In the genomic region with DNA sequence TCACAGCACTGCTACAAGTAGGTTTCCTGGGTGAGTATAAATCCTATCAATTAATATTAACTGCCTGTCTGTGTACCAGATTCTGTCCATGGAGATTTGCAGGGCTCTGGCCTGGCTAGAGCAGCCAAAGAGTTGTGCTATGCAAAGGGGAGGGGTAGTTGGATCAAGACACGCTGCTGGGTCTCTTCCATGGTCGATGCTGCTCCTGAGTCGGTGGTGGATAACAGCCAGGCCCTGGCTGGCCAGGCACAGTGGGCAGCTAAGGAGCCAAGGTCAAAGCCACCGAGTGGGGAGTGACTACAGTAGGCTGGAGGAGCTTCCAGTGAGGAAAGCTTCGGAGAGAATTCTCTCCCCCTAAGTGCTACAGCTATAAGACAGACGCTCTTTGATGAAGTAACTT, we compare ENCODE assay signal across 29 mouse cellular contexts. TPM values are rescaled to one million over a fixed set of nuclear protein-coding genes. Genes with fewer than 3 reads are reported as not detected.
DNase-seq lines count a peak whose midpoint lies in the region; ATAC-seq and TF ChIP-seq lines count a peak whose summit lies in the region.
"Had no signal": no experiment of that assay in that cellular context is flagged by ENCODE, and none has a peak within 500 bp of the region (broad histone marks: within the 10 kb centered on the region; RNA-seq: fewer than 3 reads in every experiment).

No protein-coding gene starts in this region.

- H3K4me2 ChIP-seq in intestine, postnatal 0 days (replicated peaks; ENCODE audit: low read depth) = no peak overlapping the region
- H3K4me2 ChIP-seq: forebrain, embryonic 12.5 days; hindbrain, embryonic 13.5 days; midbrain, embryonic 12.5 days; neural tube, embryonic 13.5 days had no signal

- no peak for TF ChIP-seq POLR2A in liver, adult 2 months (IDR thresholded peaks at IDR 0.05; ENCODE audit: extremely low read depth, insufficient read depth, low read length)

- no peaks in the 10 kb centered on the region for H3K36me3 ChIP-seq in liver, adult 2 months (ENCODE audit: control insufficient read depth, insufficient read depth, low read length)
- no peaks in the 10 kb centered on the region for H3K36me3 ChIP-seq in intestine, postnatal 0 days (ENCODE audit: control insufficient read depth, insufficient read depth)
- H3K36me3 ChIP-seq: forebrain, embryonic 12.5 days; hindbrain, embryonic 13.5 days; midbrain, embryonic 12.5 days; neural tube, embryonic 13.5 days had no signal

- ATAC-seq in intestine, postnatal 0 days = no peak
- ATAC-seq: lung, postnatal 0 days; Patski had no signal

- H3K27ac ChIP-seq in liver, adult 2 months (replicated peaks; ENCODE audit: insufficient read depth, low read depth, low read length) = no peak overlapping the region
- no peak overlapping the region for H3K27ac ChIP-seq in intestine, postnatal 0 days (ENCODE audit: low read depth, low read length)
- H3K27ac ChIP-seq: forebrain, embryonic 12.5 days; hindbrain, embryonic 13.5 days; left cerebral cortex, adult 2 months; liver, embryonic 14.5 days; midbrain, embryonic 12.5 days; neural tube, embryonic 13.5 days had no signal

- peak; percentile 6 for DNase-seq in heart, adult 8-10 months (ENCODE audit: low spot score)
- no peak for DNase-seq in heart, postnatal 4 days
- DNase-seq in liver, adult 2 months (ENCODE audit: extremely low read depth, low read depth, low spot score) = peak; percentile 5
- DNase-seq in liver = no peak
- DNase-seq in Muller cell, postnatal 12 days (ENCODE audit: inconsistent ontology term) = peak; percentile 2
- peak; percentile 53 for DNase-seq in gastrocnemius, postnatal 14 days
- DNase-seq: adrenal gland, postnatal 14 days; cerebellum, adult 11-12 months; kidney, adult 9 months; kidney, postnatal 25 days; right cerebral cortex, postnatal 4 days had no signal

- no peak overlapping the region for H3K9ac ChIP-seq in liver, adult 2 months (ENCODE audit: low read depth, low read length)
- no peak overlapping the region for H3K9ac ChIP-seq in intestine, postnatal 0 days (ENCODE audit: low read depth, low read length)
- H3K9ac ChIP-seq: forebrain, embryonic 12.5 days; hindbrain, embryonic 13.5 days; liver, embryonic 14.5 days; midbrain, embryonic 12.5 days; neural tube, embryonic 13.5 days had no signal

- peaks cover 2% of the 10 kb centered on the region; the same call in 1 of the 2 replicates for H3K4me1 ChIP-seq in liver, adult 2 months (ENCODE audit: control insufficient read depth, insufficient read depth, low read length)
- no peaks in the 10 kb centered on the region for H3K4me1 ChIP-seq in intestine, postnatal 0 days (replicated peaks; ENCODE audit: control insufficient read depth, insufficient read depth, low read length)
- H3K4me1 ChIP-seq: forebrain, embryonic 12.5 days; hindbrain, embryonic 13.5 days; midbrain, embryonic 12.5 days; neural tube, embryonic 13.5 days had no signal

- H3K4me3 ChIP-seq in liver, adult 2 months (ENCODE audit: insufficient read depth, low read depth, low read length) = no peak overlapping the region
- H3K4me3 ChIP-seq in intestine, postnatal 0 days (ENCODE audit: low read depth, low read length) = no peak overlapping the region
- H3K4me3 ChIP-seq: forebrain, embryonic 12.5 days; hindbrain, embryonic 13.5 days; left cerebral cortex, adult 2 months; midbrain, embryonic 12.5 days; neural tube, embryonic 13.5 days had no signal

- H3K79me2 ChIP-seq in liver, adult 2 months (ENCODE audit: control insufficient read depth, insufficient read depth, low read length) = no peaks in the 10 kb centered on the region

- WGBS in liver, adult 2 months = 61% methylated on average over 6 of the region's 6 CpGs
- 85% methylated on average over 6 of the region's 6 CpGs for WGBS in intestine, postnatal 0 days

- intact Hi-C loops in gastrocnemius, postnatal 14 days (cut with DNase I; ENCODE audit: low total_unique reads) = no loop called here

- no peak for TF ChIP-seq CTCF in liver, adult 2 months (IDR thresholded peaks at IDR 0.05; ENCODE audit: low read depth, low read length)
- TF ChIP-seq CTCF in intestine, postnatal 0 days (IDR thresholded peaks at IDR 0.05; ENCODE audit: low read depth) = no peak

- no peaks in the 10 kb centered on the region for H3K9me3 ChIP-seq in intestine, postnatal 0 days (ENCODE audit: control insufficient read depth)
- H3K9me3 ChIP-seq: forebrain, embryonic 12.5 days; hindbrain, embryonic 13.5 days; midbrain, embryonic 12.5 days; neural tube, embryonic 13.5 days had no signal

- H3K27me3 ChIP-seq in liver, adult 2 months (ENCODE audit: control insufficient read depth, insufficient read depth, low read length) = no peaks in the 10 kb centered on the region
- H3K27me3 ChIP-seq in intestine, postnatal 0 days (replicated peaks; ENCODE audit: control insufficient read depth, insufficient read depth, low read length) = no peaks in the 10 kb centered on the region
- H3K27me3 ChIP-seq: forebrain, embryonic 12.5 days; hindbrain, embryonic 13.5 days; midbrain, embryonic 12.5 days; neural tube, embryonic 13.5 days had no signal

RNA-seq across cellular contexts. Expression of gene Il19, which starts 24.0 kb away (rescaled TPM):
- total RNA-seq in heart, adult 8-10 months (2022) = not detected
- total RNA-seq in heart, postnatal 4 days (2021) = not detected
- total RNA-seq in liver, adult 2 months (2014; rRNA removed) = not detected in 2 replicates
- polyA plus RNA-seq in liver, adult 2 months (2012; rRNA removed) = not detected in 2 replicates
- not detected for total RNA-seq in gastrocnemius, postnatal 14 days (2021)
- polyA plus RNA-seq in intestine, postnatal 0 days (2015; fragmentation: Nextera tagmentation; extraction: Ambion mirVana) = not detected in 2 replicates
- total RNA-seq: adrenal gland, postnatal 14 days; gastrocnemius, postnatal 36 days; left cerebral cortex, adult 2 months; megakaryocyte progenitor cell, adult 5-6 weeks had no signal
- polyA plus RNA-seq: brain, embryonic 14.5 days; cortical plate, adult 2 months; forebrain, embryonic 12.5 days; heart, embryonic 14.5 days; hindbrain, embryonic 13.5 days; intestine, embryonic 14.5 days; limb, embryonic 11.5 days; liver, embryonic 14.5 days; lung, postnatal 0 days; midbrain, embryonic 12.5 days; neural tube, embryonic 13.5 days; stomach, embryonic 16.5 days had no signal

RNA-seq across cellular contexts. Expression of gene Il20, which starts 52.6 kb away (rescaled TPM):
- total RNA-seq in heart, adult 8-10 months (2022) = not detected
- total RNA-seq in heart, postnatal 4 days (2021) = not detected
- total RNA-seq in liver, adult 2 months (2014; rRNA removed) = not detected in 2 replicates
- not detected in 2 replicates for polyA plus RNA-seq in liver, adult 2 months (2012; rRNA removed)
- total RNA-seq in gastrocnemius, postnatal 14 days (2021) = not detected
- not detected in 2 replicates for polyA plus RNA-seq in intestine, postnatal 0 days (2015; fragmentation: Nextera tagmentation; extraction: Ambion mirVana)
- total RNA-seq: adrenal gland, postnatal 14 days; gastrocnemius, postnatal 36 days; left cerebral cortex, adult 2 months; megakaryocyte progenitor cell, adult 5-6 weeks had no signal
- polyA plus RNA-seq: brain, embryonic 14.5 days; cortical plate, adult 2 months; embryonic facial prominence, embryonic 11.5 days; forebrain, embryonic 12.5 days; heart, embryonic 14.5 days; hindbrain, embryonic 13.5 days; intestine, embryonic 14.5 days; limb, embryonic 11.5 days; liver, embryonic 14.5 days; lung, postnatal 0 days; midbrain, embryonic 12.5 days; neural tube, embryonic 13.5 days; Patski; stomach, embryonic 16.5 days had no signal

RNA-seq across cellular contexts. Expression of gene Il10, which starts 55.8 kb away (rescaled TPM):
- total RNA-seq in heart, adult 8-10 months (2022) = not detected
- total RNA-seq in heart, postnatal 4 days (2021) = not detected
- total RNA-seq in liver, adult 2 months (2014; rRNA removed) = 0.28 and 1.7 TPM in 2 replicates
- not detected in 2 replicates for polyA plus RNA-seq in liver, adult 2 months (2012; rRNA removed)
- not detected for total RNA-seq in gastrocnemius, postnatal 14 days (2021)
- polyA plus RNA-seq in intestine, postnatal 0 days (2015; fragmentation: Nextera tagmentation; extraction: Ambion mirVana) = not detected in 2 replicates
- total RNA-seq: adrenal gland, postnatal 14 days; gastrocnemius, postnatal 36 days; left cerebral cortex, adult 2 months; megakaryocyte progenitor cell, adult 5-6 weeks had no signal
- polyA plus RNA-seq: brain, embryonic 14.5 days; cortical plate, adult 2 months; embryonic facial prominence, embryonic 11.5 days; forebrain, embryonic 12.5 days; heart, embryonic 14.5 days; hindbrain, embryonic 13.5 days; intestine, embryonic 14.5 days; limb, embryonic 11.5 days; lung, postnatal 0 days; midbrain, embryonic 12.5 days; neural tube, embryonic 13.5 days; stomach, embryonic 16.5 days had no signal

Comparison
In these comparisons a context has a peak if more than half of its experiments do, and no peak if none do; other contexts are left out.
1. DNase-seq: peak in heart, adult 8-10 months (single experiment), liver, adult 2 months (single experiment), Muller cell, postnatal 12 days (single experiment) and gastrocnemius, postnatal 14 days (single experiment); none in heart, postnatal 4 days (single experiment) and liver (single experiment).